Mouse (Mus musculus): ENCODE measurements at regions not wholly inside any gene's neighbourhood (a gene's known extent, or its start where the extent isn't known, plus 50 kb on each side); places are given as distances from the start of the nearest gene placed in this dataset.

DNA sequence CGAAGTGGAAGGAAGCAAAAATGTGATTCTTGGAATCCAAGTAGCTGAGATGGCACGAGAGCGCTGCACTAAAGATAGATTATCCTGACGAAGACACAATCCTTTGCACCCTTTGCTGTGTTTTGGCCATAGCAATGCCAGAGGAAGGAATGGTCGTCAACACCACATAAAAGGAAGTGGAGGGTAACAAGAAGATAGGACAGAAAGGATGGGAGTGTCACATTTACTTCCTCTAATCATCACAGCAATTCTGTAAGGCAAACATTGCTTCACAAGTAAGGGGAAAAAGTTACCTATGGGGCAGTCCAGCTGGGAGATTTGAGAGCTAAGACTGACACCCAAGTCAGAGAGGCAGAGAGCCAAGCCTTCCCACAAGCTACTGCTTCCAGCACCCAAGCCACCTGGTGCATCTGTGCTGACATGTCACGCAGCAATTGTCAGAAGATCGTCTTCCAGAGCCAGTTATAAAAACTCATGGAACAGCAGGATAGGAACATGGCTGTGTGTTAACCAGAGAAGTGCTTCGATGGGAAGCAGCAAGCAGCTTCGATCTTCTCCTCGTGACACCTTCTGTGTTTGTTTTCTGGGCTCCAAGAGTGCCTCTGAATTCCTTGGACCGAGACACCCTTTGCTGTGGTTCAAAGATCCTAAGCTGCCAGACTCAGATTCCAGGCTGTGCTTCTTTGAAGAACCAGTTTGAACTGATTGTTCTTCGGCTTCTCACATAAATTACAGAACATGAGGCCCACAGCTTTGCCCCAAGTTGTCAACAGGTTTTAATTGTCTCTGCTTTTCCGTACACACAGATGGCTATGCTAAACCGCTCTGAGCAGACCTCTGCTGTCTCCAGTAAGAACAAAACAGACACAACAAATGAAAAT, 95.2 kb upstream of the Ly86 start:
- TF ChIP-seq POLR2A (IDR thresholded peaks at IDR 0.05; ENCODE audit: extremely low read depth, insufficient read depth, low read length) (no peak), CTCF (IDR thresholded peaks at IDR 0.05; ENCODE audit: low read depth, low read length) (no peak)
